Mouse (Mus musculus) hindbrain, embryonic 10.5 days (tissue): ENCODE data around the gene Abcg1. TPM values are rescaled to one million over a fixed set of nuclear protein-coding genes. Genes with fewer than 3 reads are reported as not detected.

Experiments used
- DNase-seq: peaks from one replicate; pipeline ENCODE4 v3.0.0-alpha.2; 2017; ENCODE audit warnings: low spot score
- H3K27ac ChIP-seq: fragments of 300-500 bp; sonication (generic); 2 replicates; pipeline ENCODE4 v1.5.1; 2016; ENCODE audit warnings: mild to moderate bottlenecking, moderate library complexity
- H3K27me3 ChIP-seq: fragments of 300-500 bp; sonication (generic); 2 replicates; pipeline ENCODE4 v1.6.1; 2016; ENCODE audit warnings: mild to moderate bottlenecking; ENCODE audit not compliant: poor library complexity, insufficient read depth, severe bottlenecking
- H3K36me3 ChIP-seq: fragments of 300-500 bp; sonication (generic); 2 replicates; pipeline ENCODE4 v1.6.1; 2016; ENCODE audit warnings: mild to moderate bottlenecking, moderate library complexity
- H3K4me1 ChIP-seq: fragments of 300-500 bp; sonication (generic); replicated peaks from 2 replicates; pipeline ENCODE4 v1.6.1; 2016; ENCODE audit warnings: mild to moderate bottlenecking
- H3K4me3 ChIP-seq: fragments of 300-500 bp; sonication (generic); 2 replicates; pipeline ENCODE4 v1.5.1; 2016; ENCODE audit warnings: mild to moderate bottlenecking, moderate library complexity
- H3K9me3 ChIP-seq: fragments of 300-500 bp; sonication (generic); 2 replicates; pipeline ENCODE4 v1.6.1; 2016; ENCODE audit warnings: mild to moderate bottlenecking, moderate library complexity
- WGBS: fragments of 180-500 bp; shearing (Covaris S2); methylation state at CpG from one replicate; pipeline ENCODE4 v1.1.7; 2016; 5-methylcytosine and 5-hydroxymethylcytosine counted together
- polyA plus RNA-seq: library from polyadenylated mRNA; unstranded; fragments of >200 nt; fragmentation: Nextera tagmentation; extraction: Ambion mirVana; gene quantifications from 2 replicates; pipeline ENCODE4 v1.2.1, GENCODE M21; 2016

The Abcg1 gene
- 6.9 and 9.7 TPM in 2 replicates for polyA plus RNA-seq

GRCm38 (mm10) chr17:31057151-31057890 lies at the start of gene Abcg1:
TSS of gene Abcg1 (plus strand) at chr17:31057675.
- 2% methylated on average over 48 of the region's 49 CpGs for WGBS
- H3K9me3 ChIP-seq, result peaks cover 14% of the 10 kb centered on the region
- peaks cover 48% of the 10 kb centered on the region for H3K4me1 ChIP-seq
- H3K4me3 ChIP-seq, result peak within 1 kb of the TSS; percentile 65
- no peaks in the 10 kb centered on the region for H3K36me3 ChIP-seq
- H3K27ac ChIP-seq, result peak within 1 kb of the TSS; percentile 81
- peaks cover 50% of the 10 kb centered on the region for H3K27me3 ChIP-seq
- peak; percentile 64 for DNase-seq

DNA sequence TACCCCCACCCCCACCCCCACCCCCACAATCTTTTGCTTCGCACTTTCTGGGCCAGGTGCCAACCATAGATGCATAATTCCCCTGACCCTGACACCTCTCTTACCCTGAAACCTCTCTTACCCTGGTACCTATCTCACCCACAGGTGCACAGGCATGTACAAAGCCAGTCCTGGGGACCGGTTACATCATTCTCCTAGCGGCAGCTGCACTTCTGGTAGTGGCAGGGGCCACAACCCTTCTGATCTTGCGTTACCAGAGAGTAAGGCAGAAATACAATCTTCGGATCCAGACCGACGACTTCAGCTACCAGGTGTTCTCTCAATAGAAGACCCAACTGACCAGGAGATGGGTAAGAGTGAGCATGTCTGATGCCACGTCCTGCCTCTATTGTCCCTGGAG lies 49.1 kb upstream of the Abcg1 start:
- 90% methylated on average over 8 of the region's 8 CpGs for WGBS
- Histone ChIP-seq H3K27ac (no peak overlapping the region), H3K4me1 (no peaks in the 10 kb centered on the region; the same call in 1 of the 2 replicates), H3K4me3 (no peak overlapping the region), H3K27me3 (no peaks in the 10 kb centered on the region), H3K9me3 (no peaks in the 10 kb centered on the region), H3K36me3 (no peaks in the 10 kb centered on the region)
- DNase-seq, result no peak

DNA sequence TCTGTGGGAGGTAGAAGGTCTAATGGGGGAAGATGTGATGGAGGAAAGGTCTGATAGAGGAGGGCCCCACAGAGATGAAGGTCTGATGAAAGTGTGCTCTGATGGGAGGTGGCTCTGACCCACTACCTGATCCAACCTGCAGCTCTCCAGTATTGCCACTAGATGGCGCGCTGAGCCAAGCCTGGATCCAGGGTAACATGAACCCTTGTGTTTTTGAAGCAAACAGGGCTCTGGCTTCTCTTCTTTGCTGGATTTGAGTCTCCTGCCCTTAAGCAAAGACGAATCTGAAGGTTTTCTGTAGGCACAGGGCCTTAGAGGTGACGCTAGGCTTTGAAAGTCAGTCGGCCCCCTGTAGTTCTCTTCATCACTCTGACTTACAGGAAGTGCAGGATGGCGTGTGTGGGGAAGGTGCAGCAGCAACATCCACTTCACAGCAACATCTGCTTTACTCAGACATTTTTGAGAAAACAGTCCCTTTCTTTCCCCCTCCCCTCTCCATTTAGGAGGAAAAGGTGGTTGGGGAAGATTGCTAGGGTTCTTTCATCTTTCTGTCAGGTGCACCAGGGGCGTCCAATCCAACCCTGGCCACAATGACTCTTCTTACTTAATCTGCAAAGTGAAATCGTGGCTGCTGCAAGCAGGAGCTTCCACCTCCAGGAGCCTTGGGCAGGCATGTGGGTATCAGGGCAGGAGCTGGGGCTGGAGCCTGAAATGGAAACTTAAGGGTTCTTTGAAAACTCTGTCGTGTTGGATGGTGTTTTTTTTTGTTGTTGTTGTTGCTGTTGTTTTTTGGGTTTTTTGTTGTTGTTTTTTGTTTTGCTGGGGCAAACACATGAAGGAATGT lies 45.7 kb upstream of the Abcg1 start:
- no peak overlapping the region for H3K27ac ChIP-seq
- H3K9me3 ChIP-seq, result 0 out of 2 replicates have a peak, but pooled peaks cover 3% of the 10 kb centered on the region
- no peaks in the 10 kb centered on the region for H3K36me3 ChIP-seq
- DNase-seq, result peak; percentile 71
- H3K4me3 ChIP-seq, result no peak overlapping the region
- WGBS, result 38% methylated on average over 9 of the region's 9 CpGs
- no peaks in the 10 kb centered on the region for H3K27me3 ChIP-seq
- H3K4me1 ChIP-seq, result no peaks in the 10 kb centered on the region; the same call in 1 of the 2 replicates

GRCm38 (mm10) chr17:31018267-31018666 lies 39.2 kb upstream of the Abcg1 start:
- no peak overlapping the region for H3K27ac ChIP-seq
- 68% methylated on average over 4 of the region's 4 CpGs for WGBS
- peak; percentile 61 for DNase-seq
- no peak overlapping the region for H3K4me3 ChIP-seq
- H3K36me3 ChIP-seq, result no peaks in the 10 kb centered on the region
- H3K9me3 ChIP-seq, result 0 out of 2 replicates have a peak, but pooled peaks cover 3% of the 10 kb centered on the region
- no peaks in the 10 kb centered on the region for H3K27me3 ChIP-seq
- peaks cover 6% of the 10 kb centered on the region; the same call in 1 of the 2 replicates for H3K4me1 ChIP-seq

- no peak overlapping the region for H3K4me3 ChIP-seq
- no peaks in the 10 kb centered on the region for H3K36me3 ChIP-seq
- 5% methylated on average over 2 of the region's 2 CpGs for WGBS
- H3K9me3 ChIP-seq, result 0 out of 2 replicates have a peak, but pooled peaks cover 3% of the 10 kb centered on the region
- DNase-seq, result peak; percentile 73
- H3K4me1 ChIP-seq, result peaks cover 6% of the 10 kb centered on the region; the same call in 1 of the 2 replicates
- no peaks in the 10 kb centered on the region for H3K27me3 ChIP-seq
- H3K27ac ChIP-seq, result no peak overlapping the region
Observed at GRCm38 (mm10) chr17:31019505-31019904, 38.0 kb upstream of the Abcg1 start.

DNA sequence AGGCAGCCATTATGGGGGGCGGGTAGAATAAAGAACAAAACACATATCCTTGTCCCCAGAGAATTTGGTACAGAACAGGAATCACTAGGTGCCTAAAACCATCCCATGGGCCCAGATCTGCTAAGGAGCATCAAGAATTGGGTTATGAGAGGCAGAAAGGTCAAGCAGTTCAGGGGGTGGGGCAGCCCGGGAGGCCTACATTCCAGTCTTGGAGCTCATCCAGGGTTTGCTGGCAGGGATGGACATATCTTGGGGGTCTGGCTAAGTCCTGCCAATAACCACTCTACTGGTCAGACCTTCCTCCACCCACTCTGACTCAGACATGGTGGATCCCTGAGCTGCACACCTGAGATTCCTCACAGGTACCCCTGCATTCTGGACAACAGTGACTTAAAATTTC lies 37.4 kb upstream of the Abcg1 start:
- no peaks in the 10 kb centered on the region for H3K27me3 ChIP-seq
- 0 out of 2 replicates have a peak, but pooled peaks cover 3% of the 10 kb centered on the region for H3K9me3 ChIP-seq
- 90% methylated on average over 2 of the region's 2 CpGs for WGBS
- H3K36me3 ChIP-seq, result no peaks in the 10 kb centered on the region
- H3K27ac ChIP-seq, result no peak overlapping the region
- DNase-seq, result no peak
- no peak overlapping the region for H3K4me3 ChIP-seq
- H3K4me1 ChIP-seq, result peaks cover 6% of the 10 kb centered on the region; the same call in 1 of the 2 replicates

- H3K27ac ChIP-seq, result peak overlapping the region; percentile 51
- H3K36me3 ChIP-seq, result no peaks in the 10 kb centered on the region
- no peaks in the 10 kb centered on the region for H3K27me3 ChIP-seq
- 90% methylated on average over 8 of the region's 8 CpGs for WGBS
- H3K4me3 ChIP-seq, result no peak overlapping the region
- DNase-seq, result no peak
- H3K4me1 ChIP-seq, result peaks cover 6% of the 10 kb centered on the region; the same call in 1 of the 2 replicates
- 0 out of 2 replicates have a peak, but pooled peaks cover 3% of the 10 kb centered on the region for H3K9me3 ChIP-seq
Observed at GRCm38 (mm10) chr17:31021276-31021675, 36.2 kb upstream of the Abcg1 start.

- Histone ChIP-seq H3K27ac (no peak overlapping the region), H3K4me3 (no peak overlapping the region), H3K9me3 (no peaks in the 10 kb centered on the region), H3K27me3 (no peaks in the 10 kb centered on the region), H3K4me1 (peaks cover 9% of the 10 kb centered on the region; the same call in 1 of the 2 replicates), H3K36me3 (no peaks in the 10 kb centered on the region)
- no peak for DNase-seq
- WGBS, result 74% methylated on average over 7 of the region's 7 CpGs
Observed at GRCm38 (mm10) chr17:31024125-31024781, 33.2 kb upstream of the Abcg1 start.

- H3K27me3 ChIP-seq, result no peaks in the 10 kb centered on the region
- 74% methylated on average over 5 of the region's 5 CpGs for WGBS
- DNase-seq, result no peak
Observed at GRCm38 (mm10) chr17:31024782-31025125, 32.7 kb upstream of the Abcg1 start.

DNA sequence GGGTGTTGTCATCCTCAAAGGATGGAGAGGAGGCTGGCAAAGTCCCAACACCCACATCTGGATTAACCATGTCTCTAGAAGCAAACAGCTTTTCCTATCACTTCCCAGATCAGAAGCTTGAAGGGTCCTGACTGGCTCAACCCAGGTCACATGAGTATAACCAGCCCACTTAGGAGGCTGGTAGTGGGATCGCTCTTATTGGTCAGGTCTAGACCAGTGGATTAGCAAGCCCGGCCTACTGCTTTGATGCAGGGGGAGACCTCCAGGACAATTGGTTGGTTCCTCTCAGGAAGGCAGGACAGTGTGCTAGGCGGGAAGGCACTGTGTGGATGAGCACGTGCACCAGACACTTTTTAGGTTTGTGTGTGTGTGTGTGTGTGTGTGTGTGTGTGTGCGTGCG lies 30.5 kb upstream of the Abcg1 start:
- no peak overlapping the region for H3K27ac ChIP-seq
- H3K27me3 ChIP-seq, result no peaks in the 10 kb centered on the region
- 86% methylated on average over 6 of the region's 6 CpGs for WGBS
- no peaks in the 10 kb centered on the region for H3K36me3 ChIP-seq
- 0 out of 2 replicates have a peak, but pooled peaks cover 3% of the 10 kb centered on the region for H3K4me1 ChIP-seq
- peaks cover 2% of the 10 kb centered on the region; the same call in 1 of the 2 replicates for H3K9me3 ChIP-seq
- H3K4me3 ChIP-seq, result no peak overlapping the region
- no peak for DNase-seq

More at GRCm38 (mm10) chr17:31024782-31025125, 32.7 kb upstream of the Abcg1 start:
- no peaks in the 10 kb centered on the region for H3K9me3 ChIP-seq
- no peak overlapping the region for H3K27ac ChIP-seq
- H3K4me3 ChIP-seq, result no peak overlapping the region
- no peaks in the 10 kb centered on the region for H3K36me3 ChIP-seq
- H3K4me1 ChIP-seq, result peaks cover 9% of the 10 kb centered on the region; the same call in 1 of the 2 replicates

GRCm38 (mm10) chr17:31027723-31028122 lies 29.8 kb upstream of the Abcg1 start:
- Histone ChIP-seq H3K4me3 (no peak overlapping the region), H3K4me1 (0 out of 2 replicates have a peak, but pooled peaks cover 3% of the 10 kb centered on the region), H3K9me3 (peaks cover 6% of the 10 kb centered on the region; the same call in 1 of the 2 replicates), H3K27me3 (no peaks in the 10 kb centered on the region), H3K36me3 (no peaks in the 10 kb centered on the region), H3K27ac (no peak overlapping the region)
- 86% methylated on average over 6 of the region's 6 CpGs for WGBS
- DNase-seq, result no peak

- no peak for DNase-seq
- Histone ChIP-seq H3K36me3 (no peaks in the 10 kb centered on the region), H3K27ac (no peak overlapping the region), H3K9me3 (peaks cover 6% of the 10 kb centered on the region; the same call in 1 of the 2 replicates), H3K4me1 (peaks cover 10% of the 10 kb centered on the region), H3K4me3 (no peak overlapping the region), H3K27me3 (no peaks in the 10 kb centered on the region)
- 86% methylated on average over 9 of the region's 9 CpGs for WGBS
Observed at GRCm38 (mm10) chr17:31028821-31029370, 28.6 kb upstream of the Abcg1 start.
